In genomic region chr2:106193889-106194347, GRCm38 (mm10) we compare ENCODE assay signal across 8 mouse cellular contexts.
DNase-seq lines count a peak whose midpoint lies in the region; ATAC-seq and TF ChIP-seq lines count a peak whose summit lies in the region.

No protein-coding gene starts in this region.

- H3K27ac ChIP-seq in heart, embryonic 14.5 days (replicated peaks in 1 of 2; ENCODE audit: control insufficient read depth in 1 of 2, insufficient read depth in 1 of 2, low read depth in 2 of 2, low read length in 2 of 2) = no peak overlapping the region
- no peak overlapping the region for H3K27ac ChIP-seq in heart, adult 2 months
- H3K27ac ChIP-seq in hindbrain, embryonic 14.5 days = peak overlapping the region; percentile 75

- no peak for TF ChIP-seq EP300 in heart, adult 2 months (IDR thresholded peaks at IDR 0.05; ENCODE audit: insufficient read depth, low read depth, low read length)

- peak overlapping the region; percentile 81 for H3K4me2 ChIP-seq in heart, embryonic 14.5 days (ENCODE audit: low read length)
- peak overlapping the region; percentile 69 for H3K4me2 ChIP-seq in hindbrain, embryonic 14.5 days (replicated peaks)

- 5% methylated on average over 9 of the region's 9 CpGs for WGBS in heart, embryonic 14.5 days
- 3% methylated on average over 9 of the region's 9 CpGs for WGBS in heart, adult 2 months
- 0% methylated on average over 9 of the region's 9 CpGs for WGBS in hindbrain, embryonic 14.5 days

- no peak for DNase-seq in heart, adult 2 months
- DNase-seq in cerebellum, postnatal 25 days = peak; percentile 34 to 62
- no peak for DNase-seq in hindbrain, embryonic 14.5 days (ENCODE audit: low spot score)
- peak; percentile 49 for DNase-seq in neural tube, embryonic 10.5 days (ENCODE audit: extremely low spot score, low spot score)
- no peak for DNase-seq in right cerebral cortex, postnatal 4 days
- no peak for DNase-seq in gastrocnemius, adult 18-20 months (ENCODE audit: low spot score)

- no peaks in the 10 kb centered on the region for H3K9me3 ChIP-seq in heart, embryonic 14.5 days (ENCODE audit: control insufficient read depth, low read length)
- no peaks in the 10 kb centered on the region for H3K9me3 ChIP-seq in hindbrain, embryonic 14.5 days (ENCODE audit: control insufficient read depth, low read length)

- H3K27me3 ChIP-seq in heart, embryonic 14.5 days (ENCODE audit: control insufficient read depth, insufficient read depth, low read length) = peaks cover 22% of the 10 kb centered on the region
- no peaks in the 10 kb centered on the region for H3K27me3 ChIP-seq in heart, adult 2 months (ENCODE audit: control insufficient read depth, insufficient read depth, low read length)
- no peaks in the 10 kb centered on the region; the same call in 1 of the 2 replicates for H3K27me3 ChIP-seq in hindbrain, embryonic 14.5 days (ENCODE audit: control insufficient read depth, insufficient read depth, low read length)

- H3K79me2 ChIP-seq in heart, adult 2 months (replicated peaks; ENCODE audit: control insufficient read depth, insufficient read depth, low read length) = no peaks in the 10 kb centered on the region

- peak overlapping the region; percentile 35 to 37 for H3K4me3 ChIP-seq in heart, embryonic 14.5 days (ENCODE audit: control insufficient read depth in 1 of 2, insufficient read depth in 1 of 2, low read depth in 1 of 2, low read length in 2 of 2)
- no peak overlapping the region for H3K4me3 ChIP-seq in heart, adult 2 months
- H3K4me3 ChIP-seq in hindbrain, embryonic 14.5 days (replicated peaks; ENCODE audit: low read length) = peak overlapping the region; percentile 31

- ATAC-seq in heart, embryonic 14.5 days (ENCODE audit: insufficient number of reproducible peaks, insufficient read depth, low FRiP score, low read depth) = no peak
- peak; percentile 41 for ATAC-seq in hindbrain, embryonic 14.5 days (ENCODE audit: low FRiP score)
- no peak for ATAC-seq in megakaryocyte progenitor cell, adult 5-6 weeks (replicated peaks; ENCODE audit: poor library complexity)

- no peak for TF ChIP-seq CTCF in heart, adult 2 months (IDR thresholded peaks at IDR 0.05)

- TF ChIP-seq POLR2A in heart, adult 2 months (IDR thresholded peaks at IDR 0.05; ENCODE audit: insufficient read depth, low read depth, low read length) = no peak

- intact Hi-C loops in heart, adult 2 months (cut with DNase I) = loop anchor here (5.0 kb wide), 1 partner anchor 577 kb away; no protein-coding TSS in a partner anchor

- H3K36me3 ChIP-seq in heart, embryonic 14.5 days (ENCODE audit: control insufficient read depth, insufficient read depth, low read length) = no peaks in the 10 kb centered on the region
- no peaks in the 10 kb centered on the region for H3K36me3 ChIP-seq in heart, adult 2 months (ENCODE audit: control insufficient read depth, insufficient read depth, low read length)
- no peaks in the 10 kb centered on the region for H3K36me3 ChIP-seq in hindbrain, embryonic 14.5 days (replicated peaks; ENCODE audit: control insufficient read depth, insufficient read depth)

- 0 out of 4 replicates have a peak, but pooled peaks cover 0 to 6% of the 10 kb centered on the region in 2 experiments for H3K4me1 ChIP-seq in heart, embryonic 14.5 days (ENCODE audit: control insufficient read depth in 2 of 2, insufficient read depth in 2 of 2, low read length in 2 of 2)
- H3K4me1 ChIP-seq in heart, adult 2 months (ENCODE audit: control insufficient read depth, insufficient read depth, low read length) = no peaks in the 10 kb centered on the region
- peaks cover 17% of the 10 kb centered on the region for H3K4me1 ChIP-seq in hindbrain, embryonic 14.5 days (replicated peaks; ENCODE audit: control insufficient read depth, insufficient read depth, low read length)

- H3K9ac ChIP-seq in heart, embryonic 14.5 days (ENCODE audit: low read length) = 0 out of 2 replicates have a peak overlapping the region, but pooled peaks have one; percentile 34
- H3K9ac ChIP-seq in heart, adult 2 months (ENCODE audit: low read depth, low read length) = no peak overlapping the region
- peak overlapping the region; percentile 60 for H3K9ac ChIP-seq in hindbrain, embryonic 14.5 days

Comparison
In these comparisons a context has a peak if more than half of its experiments do, and no peak if none do; other contexts are left out.
1. DNase-seq: peak in cerebellum, postnatal 25 days (2 of 2) and neural tube, embryonic 10.5 days (single experiment); none in heart, adult 2 months (0 of 2), hindbrain, embryonic 14.5 days (single experiment), right cerebral cortex, postnatal 4 days (single experiment) and gastrocnemius, adult 18-20 months (single experiment).